Mouse (Mus musculus): ENCODE measurements at regions not wholly inside any gene's neighbourhood (a gene's known extent, or its start where the extent isn't known, plus 50 kb on each side); places are given as distances from the start of the nearest gene placed in this dataset.

- no peak for DNase-seq (ENCODE audit: low read depth, low spot score)
Observed at GRCm38 (mm10) chr11:110889354-110890151, 78.3 kb upstream of the Kcnj16 start.

GRCm38 (mm10) chr11:110890411-110890810, 77.4 kb upstream of the Kcnj16 start:
- no peak for DNase-seq (ENCODE audit: low read depth, low spot score)

GRCm38 (mm10) chr11:110902918-110903317, 64.9 kb upstream of the Kcnj16 start:
- DNase-seq (ENCODE audit: low read depth, low spot score), result no peak
